Mouse (Mus musculus) brain, embryonic 14.5 days (tissue): ENCODE data around the gene Tmem219.

Source experiments
- CTCF ChIP-seq: fragments of 200-500 bp; IDR thresholded peaks from 2 replicates; pipeline ENCODE4 v1.5.1; 2012; ENCODE audit warnings: inconsistent platforms, mild to moderate bottlenecking, moderate library complexity, borderline replicate concordance; ENCODE audit not compliant: insufficient read depth, insufficient read length; ENCODE audit errors: extremely low read depth
- POLR2A ChIP-seq: fragments of 200-500 bp; IDR thresholded peaks from 2 replicates; pipeline ENCODE4 v1.6.1; 2012; ENCODE audit warnings: mild to moderate bottlenecking, inconsistent platforms, borderline replicate concordance; ENCODE audit not compliant: poor library complexity, insufficient read depth, insufficient read length, severe bottlenecking; ENCODE audit errors: extremely low read depth

- TF ChIP-seq CTCF (no peak), POLR2A (no peak)
Observed at GRCm38 (mm10) chr7:126926299-126926698, 3.6 kb upstream of the Tmem219 start.
